Comparison of ENCODE assay signal across 19 mouse cellular contexts in genomic region chr11:78681058-78681457, GRCm38 (mm10). TPM values are rescaled to one million over a fixed set of nuclear protein-coding genes. Genes with fewer than 3 reads are reported as not detected.
DNase-seq lines count a peak whose midpoint lies in the region; ATAC-seq lines count a peak whose summit lies in the region.
"Had no signal": no experiment of that assay in that cellular context is flagged by ENCODE, and none has a peak within 500 bp of the region (broad histone marks: within the 10 kb centered on the region; RNA-seq: fewer than 3 reads in every experiment).

No protein-coding gene starts in this region.

- ATAC-seq in frontal cortex, adult (ENCODE audit: low TSS enrichment): peak; percentile 71; the same call in 1 of the 2 replicates
- ATAC-seq: forebrain, embryonic 13.5 days; hindbrain, embryonic 16.5 days; intestine, embryonic 15.5 days; midbrain, embryonic 16.5 days had no signal

- intact Hi-C loops in left cerebral cortex, postnatal 4 days (cut with DNase I): no loop called here
- intact Hi-C loops in left cerebral cortex, postnatal 14 days (cut with DNase I): no loop called here

- DNase-seq in frontal cortex, postnatal 14 days (ENCODE audit: low spot score in 2 of 2): no peak
- DNase-seq in left cerebral cortex, adult 11 months (ENCODE audit: low spot score): peak; percentile 42
- no peak for DNase-seq in left cerebral cortex, postnatal 4 days
- peak; percentile 39 to 48 for DNase-seq in layer of hippocampus, adult 8-10 months (ENCODE audit: low spot score in 2 of 2)
- DNase-seq in left cerebral cortex, postnatal 14 days (ENCODE audit: low spot score in 2 of 2): peak; percentile 38 to 39
- no peak for DNase-seq in T-cell, adult 2 months (ENCODE audit: low spot score)
- DNase-seq in urinary bladder, postnatal 14 days (ENCODE audit: low spot score): no peak
- DNase-seq: adrenal gland, postnatal 25 days; cerebellum, adult 9-10 months; kidney, adult 8-10 months; kidney, postnatal 14 days; liver; retina, postnatal 1 day; thymus, postnatal 14 days had no signal

RNA-seq across cellular contexts. Expression of gene Nlk, which starts 16.1 kb away (rescaled TPM):
- total RNA-seq in left cerebral cortex, postnatal 4 days (2021): 10 to 100 TPM; 49.3 to 52.0 TPM
- 10 to 100 TPM; 37.1 to 48.0 (median 44.3) TPM for total RNA-seq in layer of hippocampus, adult 8-10 months (2022)
- 10 to 100 TPM; 80.9 to 91.1 TPM for total RNA-seq in left cerebral cortex, postnatal 14 days (2021)

Comparison
In these comparisons a context has a peak if more than half of its experiments do, and no peak if none do; other contexts are left out.
1. DNase-seq: peak in left cerebral cortex, adult 11 months (single experiment), layer of hippocampus, adult 8-10 months (2 of 2) and left cerebral cortex, postnatal 14 days (2 of 2); none in frontal cortex, postnatal 14 days (0 of 2), left cerebral cortex, postnatal 4 days (single experiment), T-cell, adult 2 months (single experiment) and urinary bladder, postnatal 14 days (single experiment).